14 mouse cellular contexts compared by ENCODE assay signal in genomic region chr3:144231419-144231818, GRCm38 (mm10).
"Had no signal": no experiment of that assay in that cellular context is flagged by ENCODE, and none has a peak within 500 bp of the region (broad histone marks: within the 10 kb centered on the region; RNA-seq: fewer than 3 reads in every experiment).

No protein-coding gene starts in this region.

- H3K4me3 ChIP-seq: layer of hippocampus, adult 2 months; liver, embryonic 12.5 days; lung, embryonic 15.5 days; midbrain, embryonic 13.5 days; myocyte; neural tube, embryonic 15.5 days had no signal

- DNase-seq: kidney, adult 11 months; kidney, adult 9 months; kidney, postnatal 10 days; kidney, postnatal 4 days; left cerebral cortex, postnatal 4 days; right cerebral cortex, postnatal 4 days; thymus, adult 18-20 months; thymus, postnatal 25 days had no signal

- ATAC-seq: liver, embryonic 12.5 days; midbrain, embryonic 13.5 days had no signal

- H3K4me2 ChIP-seq: liver, embryonic 12.5 days; lung, embryonic 15.5 days; midbrain, embryonic 13.5 days; neural tube, embryonic 15.5 days had no signal

- H3K27ac ChIP-seq: layer of hippocampus, adult 2 months; liver, embryonic 12.5 days; lung, embryonic 15.5 days; midbrain, embryonic 13.5 days; neural tube, embryonic 15.5 days had no signal

- H3K9ac ChIP-seq: liver, embryonic 12.5 days; lung, embryonic 15.5 days; midbrain, embryonic 13.5 days; neural tube, embryonic 15.5 days had no signal

- H3K36me3 ChIP-seq: liver, embryonic 12.5 days; lung, embryonic 15.5 days; midbrain, embryonic 13.5 days; neural tube, embryonic 15.5 days had no signal

- H3K9me3 ChIP-seq: liver, embryonic 12.5 days; lung, embryonic 15.5 days; midbrain, embryonic 13.5 days; neural tube, embryonic 15.5 days had no signal

- H3K27me3 ChIP-seq: liver, embryonic 12.5 days; lung, embryonic 15.5 days; midbrain, embryonic 13.5 days; neural tube, embryonic 15.5 days had no signal

- H3K4me1 ChIP-seq: liver, embryonic 12.5 days; lung, embryonic 15.5 days; midbrain, embryonic 13.5 days; neural tube, embryonic 15.5 days had no signal
